Mouse (Mus musculus): ENCODE measurements at regions not wholly inside any gene's neighbourhood (a gene's known extent, or its start where the extent isn't known, plus 50 kb on each side); places are given as distances from the start of the nearest gene placed in this dataset.

- no peak overlapping the region for H3K4me2 ChIP-seq (replicated peaks; ENCODE audit: low read depth, low read length)
- 84% methylated on average over 6 of the region's 6 CpGs for WGBS
- no peaks in the 10 kb centered on the region for H3K36me3 ChIP-seq (ENCODE audit: control insufficient read depth, insufficient read depth, low read length)
- H3K4me3 ChIP-seq (ENCODE audit: low read length) = no peak overlapping the region
- no peak overlapping the region for H3K27ac ChIP-seq (ENCODE audit: low read depth, low read length)
- H3K4me1 ChIP-seq (ENCODE audit: control insufficient read depth, insufficient read depth, low read length) = no peaks in the 10 kb centered on the region
- H3K9me3 ChIP-seq (ENCODE audit: control insufficient read depth, low read length) = no peaks in the 10 kb centered on the region
- no peak for ATAC-seq (ENCODE audit: low FRiP score, low TSS enrichment)
- peaks cover 6% of the 10 kb centered on the region; the same call in 1 of the 2 replicates for H3K27me3 ChIP-seq (ENCODE audit: control insufficient read depth, insufficient read depth, low read length)
- no peak overlapping the region for H3K9ac ChIP-seq (ENCODE audit: low read depth, low read length)
These were observed 148.2 kb downstream of the Rplp1 start for GRCm38 (mm10) chr9:61766187-61766586.

- Histone ChIP-seq H3K4me3 (ENCODE audit: low read length) (no peak overlapping the region), H3K4me1 (ENCODE audit: control insufficient read depth, insufficient read depth, low read length) (no peaks in the 10 kb centered on the region), H3K27ac (ENCODE audit: low read depth, low read length) (no peak overlapping the region), H3K27me3 (ENCODE audit: control insufficient read depth, insufficient read depth, low read length) (peaks cover 6% of the 10 kb centered on the region; the same call in 1 of the 2 replicates), H3K4me2 (replicated peaks; ENCODE audit: low read depth, low read length) (no peak overlapping the region), H3K36me3 (ENCODE audit: control insufficient read depth, insufficient read depth, low read length) (no peaks in the 10 kb centered on the region), H3K9me3 (ENCODE audit: control insufficient read depth, low read length) (no peaks in the 10 kb centered on the region), H3K9ac (ENCODE audit: low read depth, low read length) (no peak overlapping the region)
- WGBS = 26% methylated on average over 5 of the region's 5 CpGs
- ATAC-seq (ENCODE audit: low FRiP score, low TSS enrichment) = no peak
These were observed 149.0 kb downstream of the Rplp1 start for GRCm38 (mm10) chr9:61765366-61765765.

- Histone ChIP-seq H3K4me2 (replicated peaks; ENCODE audit: low read depth, low read length) (no peak overlapping the region), H3K36me3 (ENCODE audit: control insufficient read depth, insufficient read depth, low read length) (no peaks in the 10 kb centered on the region), H3K27me3 (ENCODE audit: control insufficient read depth, insufficient read depth, low read length) (no peaks in the 10 kb centered on the region), H3K9ac (ENCODE audit: low read depth, low read length) (no peak overlapping the region), H3K4me3 (ENCODE audit: low read length) (no peak overlapping the region), H3K27ac (ENCODE audit: low read depth, low read length) (no peak overlapping the region), H3K4me1 (ENCODE audit: control insufficient read depth, insufficient read depth, low read length) (peaks cover 8% of the 10 kb centered on the region), H3K9me3 (ENCODE audit: control insufficient read depth, low read length) (no peaks in the 10 kb centered on the region)
- no peak for ATAC-seq (ENCODE audit: low FRiP score, low TSS enrichment)
- WGBS = 94% methylated on average over 3 of the region's 3 CpGs
These were observed 156.5 kb downstream of the Rplp1 start for GRCm38 (mm10) chr9:61757806-61758205.

- 49% methylated on average over 24 of the region's 24 CpGs for WGBS
- no peak overlapping the region for H3K27ac ChIP-seq (ENCODE audit: low read depth, low read length)
- peak; percentile 77 for ATAC-seq (ENCODE audit: low FRiP score, low TSS enrichment)
- H3K4me1 ChIP-seq (ENCODE audit: control insufficient read depth, insufficient read depth, low read length) = peaks cover 8% of the 10 kb centered on the region
- H3K9me3 ChIP-seq (ENCODE audit: control insufficient read depth, low read length) = no peaks in the 10 kb centered on the region
- H3K36me3 ChIP-seq (ENCODE audit: control insufficient read depth, insufficient read depth, low read length) = no peaks in the 10 kb centered on the region
- H3K4me2 ChIP-seq (replicated peaks; ENCODE audit: low read depth, low read length) = peak overlapping the region; percentile 15; the same call in 1 of the 2 replicates
- H3K27me3 ChIP-seq (ENCODE audit: control insufficient read depth, insufficient read depth, low read length) = no peaks in the 10 kb centered on the region
- H3K4me3 ChIP-seq (ENCODE audit: low read length) = no peak overlapping the region
- H3K9ac ChIP-seq (ENCODE audit: low read depth, low read length) = no peak overlapping the region
These were observed 157.5 kb downstream of the Rplp1 start for GRCm38 (mm10) chr9:61756801-61757342.

- Histone ChIP-seq H3K36me3 (ENCODE audit: control insufficient read depth, insufficient read depth, low read length) (no peaks in the 10 kb centered on the region), H3K4me1 (ENCODE audit: control insufficient read depth, insufficient read depth, low read length) (peaks cover 8% of the 10 kb centered on the region), H3K27ac (ENCODE audit: low read depth, low read length) (no peak overlapping the region), H3K9ac (ENCODE audit: low read depth, low read length) (no peak overlapping the region), H3K4me2 (replicated peaks; ENCODE audit: low read depth, low read length) (peak overlapping the region; percentile 15; the same call in 1 of the 2 replicates), H3K27me3 (ENCODE audit: control insufficient read depth, insufficient read depth, low read length) (no peaks in the 10 kb centered on the region), H3K4me3 (ENCODE audit: low read length) (no peak overlapping the region), H3K9me3 (ENCODE audit: control insufficient read depth, low read length) (no peaks in the 10 kb centered on the region)
- WGBS = 29% methylated on average over 15 of the region's 15 CpGs
- ATAC-seq (ENCODE audit: low FRiP score, low TSS enrichment) = peak; percentile 69
These were observed 158.0 kb downstream of the Rplp1 start for GRCm38 (mm10) chr9:61756224-61756800.

- no peak for ATAC-seq (ENCODE audit: low FRiP score, low TSS enrichment)
- H3K4me3 ChIP-seq (ENCODE audit: low read length) = no peak overlapping the region
- H3K9ac ChIP-seq (ENCODE audit: low read depth, low read length) = no peak overlapping the region
- peaks cover 8% of the 10 kb centered on the region for H3K4me1 ChIP-seq (ENCODE audit: control insufficient read depth, insufficient read depth, low read length)
- no peak overlapping the region for H3K27ac ChIP-seq (ENCODE audit: low read depth, low read length)
- 86% methylated on average over 3 of the region's 3 CpGs for WGBS
- no peaks in the 10 kb centered on the region for H3K9me3 ChIP-seq (ENCODE audit: control insufficient read depth, low read length)
- H3K27me3 ChIP-seq (ENCODE audit: control insufficient read depth, insufficient read depth, low read length) = no peaks in the 10 kb centered on the region
- H3K4me2 ChIP-seq (replicated peaks; ENCODE audit: low read depth, low read length) = no peak overlapping the region
- H3K36me3 ChIP-seq (ENCODE audit: control insufficient read depth, insufficient read depth, low read length) = no peaks in the 10 kb centered on the region
These were observed 159.0 kb downstream of the Rplp1 start for GRCm38 (mm10) chr9:61755311-61755710.

- Histone ChIP-seq H3K27ac (ENCODE audit: low read depth, low read length) (no peak overlapping the region), H3K4me1 (ENCODE audit: control insufficient read depth, insufficient read depth, low read length) (peaks cover 8% of the 10 kb centered on the region), H3K4me2 (replicated peaks; ENCODE audit: low read depth, low read length) (peak overlapping the region; percentile 12; the same call in 1 of the 2 replicates), H3K27me3 (ENCODE audit: control insufficient read depth, insufficient read depth, low read length) (no peaks in the 10 kb centered on the region), H3K36me3 (ENCODE audit: control insufficient read depth, insufficient read depth, low read length) (no peaks in the 10 kb centered on the region), H3K9ac (ENCODE audit: low read depth, low read length) (no peak overlapping the region), H3K9me3 (ENCODE audit: control insufficient read depth, low read length) (no peaks in the 10 kb centered on the region), H3K4me3 (ENCODE audit: low read length) (no peak overlapping the region)
- ATAC-seq (ENCODE audit: low FRiP score, low TSS enrichment) = no peak
- WGBS = 35% methylated on average over 10 of the region's 10 CpGs
These were observed 160.5 kb downstream of the Rplp1 start for GRCm38 (mm10) chr9:61753795-61754194.

- Histone ChIP-seq H3K9ac (ENCODE audit: low read depth, low read length) (no peak overlapping the region), H3K36me3 (ENCODE audit: control insufficient read depth, insufficient read depth, low read length) (no peaks in the 10 kb centered on the region), H3K4me2 (replicated peaks; ENCODE audit: low read depth, low read length) (no peak overlapping the region), H3K27ac (ENCODE audit: low read depth, low read length) (no peak overlapping the region), H3K4me3 (ENCODE audit: low read length) (no peak overlapping the region), H3K9me3 (ENCODE audit: control insufficient read depth, low read length) (no peaks in the 10 kb centered on the region), H3K27me3 (ENCODE audit: control insufficient read depth, insufficient read depth, low read length) (no peaks in the 10 kb centered on the region), H3K4me1 (ENCODE audit: control insufficient read depth, insufficient read depth, low read length) (peaks cover 13% of the 10 kb centered on the region)
- WGBS = 84% methylated on average over 4 of the region's 4 CpGs
- no peak for ATAC-seq (ENCODE audit: low FRiP score, low TSS enrichment)
These were observed 165.1 kb downstream of the Rplp1 start for GRCm38 (mm10) chr9:61749201-61749600.

- no peak for ATAC-seq (ENCODE audit: low FRiP score, low TSS enrichment)
- Histone ChIP-seq H3K4me1 (ENCODE audit: control insufficient read depth, insufficient read depth, low read length) (peaks cover 9% of the 10 kb centered on the region; the same call in 1 of the 2 replicates), H3K9me3 (ENCODE audit: control insufficient read depth, low read length) (no peaks in the 10 kb centered on the region), H3K4me2 (replicated peaks; ENCODE audit: low read depth, low read length) (no peak overlapping the region), H3K27ac (ENCODE audit: low read depth, low read length) (no peak overlapping the region), H3K36me3 (ENCODE audit: control insufficient read depth, insufficient read depth, low read length) (no peaks in the 10 kb centered on the region), H3K27me3 (ENCODE audit: control insufficient read depth, insufficient read depth, low read length) (no peaks in the 10 kb centered on the region), H3K4me3 (ENCODE audit: low read length) (no peak overlapping the region), H3K9ac (ENCODE audit: low read depth, low read length) (no peak overlapping the region)
These were observed 165.9 kb downstream of the Rplp1 start for GRCm38 (mm10) chr9:61748416-61748815.

Data from kidney, embryonic 14.5 days (tissue).